Mouse (Mus musculus): ENCODE measurements around the gene Rnf224.

The Rnf224 gene

DNA sequence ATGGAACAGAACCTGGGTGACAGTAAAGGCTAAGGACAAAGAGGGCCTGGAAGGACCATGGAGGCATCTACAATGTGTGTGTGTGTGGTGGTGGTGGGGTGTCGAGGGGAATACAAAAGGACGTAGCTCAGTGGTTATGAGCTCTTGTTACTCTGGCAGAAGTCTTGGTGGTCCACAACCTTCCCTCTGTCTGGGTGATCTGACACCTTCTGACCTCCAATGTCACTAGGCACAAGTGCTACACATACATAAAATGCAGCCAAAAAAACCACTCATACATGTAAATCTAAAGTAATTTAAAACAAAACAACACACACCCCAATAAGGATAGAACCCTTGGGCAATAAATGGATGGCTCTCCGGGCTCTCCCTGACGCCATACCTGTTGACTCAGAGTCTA lies 9.2 kb downstream of the Rnf224 start:
- DNase-seq (ENCODE audit: low read depth, low spot score), result no peak

- DNase-seq (ENCODE audit: low read depth, low spot score), result no peak
Observed at GRCm38 (mm10) chr2:25226864-25227263, 9.7 kb downstream of the Rnf224 start.

GRCm38 (mm10) chr2:25225811-25226379 lies 10.7 kb downstream of the Rnf224 start:
- no peak for DNase-seq (ENCODE audit: low read depth, low spot score)

DNA sequence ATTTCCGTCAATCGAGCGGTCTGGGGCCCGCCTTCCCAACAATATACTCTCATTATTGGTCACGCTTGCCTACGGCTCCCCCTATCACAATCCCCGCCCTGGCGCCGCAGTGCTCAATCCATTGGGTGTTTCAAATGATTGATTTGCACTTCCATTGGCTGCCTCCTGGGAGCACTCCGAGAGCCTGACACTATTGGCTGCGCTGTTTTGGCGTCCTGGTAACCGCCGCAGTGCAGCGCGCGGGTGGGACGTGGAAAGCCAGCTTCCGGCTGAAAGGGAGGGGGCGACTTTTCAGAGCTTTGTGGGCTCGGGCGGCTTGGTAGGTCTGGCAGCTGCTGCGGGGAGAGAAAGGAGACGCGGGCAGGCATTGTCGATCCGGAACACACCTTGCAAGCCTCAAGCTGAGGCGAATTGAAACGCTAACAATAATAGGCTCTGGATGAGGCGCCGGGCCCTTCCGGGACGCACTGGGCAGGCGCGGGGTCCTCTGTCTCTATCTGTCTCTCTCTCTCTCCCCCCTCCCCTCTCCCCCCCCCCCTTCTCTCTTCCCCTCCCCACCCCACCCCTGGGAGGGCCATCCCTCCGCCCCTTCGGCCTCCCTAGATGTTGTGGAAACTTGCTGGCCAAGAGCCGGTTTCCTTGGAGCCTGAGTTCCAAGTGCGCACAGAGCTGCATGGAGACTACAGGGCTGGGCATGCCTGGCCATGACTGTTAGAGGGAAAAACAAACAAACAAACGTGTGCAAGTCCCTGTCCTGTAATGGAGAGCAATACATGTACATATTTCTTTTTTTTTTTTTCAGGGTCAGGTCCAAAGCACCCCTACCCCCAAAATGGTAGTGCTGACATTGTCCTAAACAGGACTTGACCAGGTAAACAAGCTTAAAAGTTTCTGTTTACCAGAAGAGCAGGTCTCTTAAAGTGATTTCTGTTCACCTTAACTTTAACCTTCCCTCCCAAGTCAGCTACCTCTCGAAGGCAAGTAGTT lies 11.5 kb downstream of the Rnf224 start:
- no peak for DNase-seq (ENCODE audit: low read depth, low spot score)

DNA sequence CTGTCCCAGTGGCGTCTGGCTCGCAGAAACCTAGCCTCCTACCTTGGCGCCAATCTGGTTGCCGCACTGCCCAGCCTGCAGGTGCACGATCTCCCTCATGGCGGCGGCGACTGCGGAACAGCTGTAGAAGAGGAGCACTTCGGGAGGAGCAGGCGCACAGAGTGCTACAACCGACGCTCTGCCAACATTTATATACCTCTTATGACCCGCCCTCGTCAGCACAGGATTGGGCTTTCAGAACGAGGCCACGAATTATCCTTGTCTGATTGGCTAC lies 12.2 kb downstream of the Rnf224 start, which contains the start of gene Tubb4b:
TSS of gene Tubb4b (minus strand) at position 211 of the 274 bp plus-strand sequence.
- DNase-seq (ENCODE audit: low read depth, low spot score), result peak; percentile 99

GRCm38 (mm10) chr2:25223681-25224491 lies 12.7 kb downstream of the Rnf224 start:
- DNase-seq (ENCODE audit: low read depth, low spot score), result no peak

DNA sequence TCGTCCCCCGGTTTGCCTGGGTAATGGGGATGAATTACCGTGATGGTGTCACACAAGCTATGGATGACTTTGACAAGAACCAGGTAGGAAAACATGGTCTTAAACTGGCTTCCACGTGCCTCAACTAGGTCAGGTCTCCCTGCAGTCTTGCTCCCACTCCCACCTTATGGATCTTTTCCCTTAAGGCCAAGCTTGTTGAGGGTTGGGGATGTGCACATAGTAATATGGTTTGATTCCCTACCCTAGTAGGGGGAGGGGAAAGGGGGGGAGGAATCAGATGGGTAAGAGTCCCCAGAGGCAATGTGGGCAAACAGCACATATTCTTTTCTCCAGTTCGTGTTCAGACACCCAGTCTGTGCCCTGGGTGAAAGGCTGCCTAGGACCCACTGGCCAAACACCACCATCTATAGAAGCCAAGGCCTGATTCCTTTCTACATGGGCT lies 15.2 kb downstream of the Rnf224 start:
- no peak for DNase-seq (ENCODE audit: low read depth, low spot score)

- no peak for DNase-seq (ENCODE audit: low read depth, low spot score)
Observed at GRCm38 (mm10) chr2:25218445-25218844, 18.1 kb downstream of the Rnf224 start, which contains the start of gene Fam166a. Gene Fam166a, plus strand, starts transcription at chr2:25218745.

DNA sequence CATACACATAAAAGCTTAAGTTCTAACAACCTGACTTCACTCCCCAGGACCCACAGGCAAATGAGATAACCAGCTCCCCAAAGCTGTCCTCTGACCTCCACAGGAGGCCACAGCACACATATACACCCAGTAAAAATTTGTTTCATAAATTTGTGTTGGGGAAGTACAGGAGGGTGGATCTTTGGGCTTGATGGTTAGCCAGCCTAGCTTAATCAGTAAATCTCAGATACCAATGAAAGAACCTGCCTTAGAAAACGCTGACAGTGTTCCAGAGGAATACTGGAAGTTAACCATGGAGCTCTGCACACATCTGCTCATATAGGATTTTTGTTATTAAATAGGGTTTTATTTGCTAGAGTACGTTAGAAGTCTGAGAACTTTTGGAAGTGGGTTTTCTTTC lies 18.9 kb downstream of the Rnf224 start:
- no peak for DNase-seq (ENCODE audit: low read depth, low spot score)

DNA sequence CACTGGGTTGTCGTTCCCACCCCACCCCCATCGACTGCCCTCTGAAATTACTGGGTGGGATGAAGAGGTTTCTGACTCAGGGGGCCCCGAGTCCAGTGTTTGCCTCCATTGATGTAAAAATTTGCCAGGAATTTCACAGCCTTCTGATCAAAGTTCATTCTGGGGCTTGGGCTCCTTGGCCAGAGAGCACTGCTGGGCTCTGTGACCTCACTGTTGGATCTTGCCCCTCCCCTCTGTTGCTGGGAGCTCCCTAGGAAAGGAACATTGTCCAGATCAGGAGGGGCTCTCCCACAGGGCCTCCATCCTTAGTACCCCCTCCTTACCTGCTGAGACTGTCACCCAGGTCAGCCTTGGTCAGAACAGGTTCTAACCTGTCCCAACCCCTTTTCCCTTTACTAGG lies 22.1 kb downstream of the Rnf224 start, which contains the start of gene Stpg3:
TSS of gene Stpg3 (minus strand) at position 194 of the 400 bp plus-strand sequence.
- no peak for DNase-seq (ENCODE audit: low read depth, low spot score)

- no peak for DNase-seq (ENCODE audit: low read depth, low spot score)
Observed at GRCm38 (mm10) chr2:25213266-25213865, 23.2 kb downstream of the Rnf224 start.

- DNase-seq (ENCODE audit: low read depth, low spot score), result peak; percentile 90
Observed at GRCm38 (mm10) chr2:25211121-25211670, 25.4 kb downstream of the Rnf224 start, which contains the start of gene Nelfb. Gene Nelfb, minus strand, starts transcription at chr2:25211489.

- DNase-seq (ENCODE audit: low read depth, low spot score), result no peak
Observed at GRCm38 (mm10) chr2:25210686-25211085, 25.9 kb downstream of the Rnf224 start.

DNA sequence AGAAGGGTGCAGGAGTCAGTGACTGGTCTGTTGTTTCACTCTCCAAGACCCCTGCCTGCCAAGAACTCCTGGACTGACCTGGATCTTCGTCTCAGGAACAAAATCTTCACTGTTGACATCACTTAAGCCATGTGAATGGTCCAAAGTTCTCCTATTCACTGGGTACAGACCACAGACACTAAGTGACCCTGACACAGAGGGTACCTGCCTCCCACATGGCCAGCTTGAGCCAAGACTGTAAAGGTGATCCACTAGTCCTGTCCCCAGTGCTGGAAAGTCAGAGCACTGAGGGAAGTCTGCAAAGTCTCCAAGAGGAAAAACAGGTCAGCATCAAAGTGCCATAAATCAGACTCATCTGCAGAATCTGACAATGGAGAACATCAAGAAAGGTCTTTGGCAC lies 29.0 kb downstream of the Rnf224 start:
- no peak for DNase-seq (ENCODE audit: low read depth, low spot score)

- no peak for DNase-seq (ENCODE audit: low read depth, low spot score)
Observed at GRCm38 (mm10) chr2:25203631-25204214, 32.9 kb downstream of the Rnf224 start.

- no peak for DNase-seq (ENCODE audit: low read depth, low spot score)
Observed at GRCm38 (mm10) chr2:25200631-25201030, 36.0 kb downstream of the Rnf224 start.

GRCm38 (mm10) chr2:25197946-25198345 lies 38.6 kb downstream of the Rnf224 start:
- no peak for DNase-seq (ENCODE audit: low read depth, low spot score)

DNA sequence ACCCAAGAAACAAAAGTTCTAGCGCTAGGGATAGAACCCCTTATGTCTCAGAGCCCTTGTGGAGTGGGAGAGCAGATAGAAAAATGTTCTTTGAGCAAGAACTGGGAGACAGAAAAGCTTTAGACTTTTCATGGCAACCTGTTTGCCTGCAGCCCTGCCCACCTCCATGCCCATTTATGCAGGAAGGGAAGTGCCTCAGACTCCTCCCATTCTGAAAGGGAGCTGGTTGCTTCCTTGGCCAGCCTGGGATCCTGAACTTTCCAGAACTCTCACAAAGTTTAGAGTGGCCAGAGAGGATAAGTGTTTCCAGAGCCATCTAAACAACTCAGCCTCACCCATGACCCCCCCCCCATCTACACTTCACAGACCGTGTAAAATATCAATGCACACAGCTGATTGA lies 39.4 kb downstream of the Rnf224 start:
- no peak for DNase-seq (ENCODE audit: low read depth, low spot score)

DNA sequence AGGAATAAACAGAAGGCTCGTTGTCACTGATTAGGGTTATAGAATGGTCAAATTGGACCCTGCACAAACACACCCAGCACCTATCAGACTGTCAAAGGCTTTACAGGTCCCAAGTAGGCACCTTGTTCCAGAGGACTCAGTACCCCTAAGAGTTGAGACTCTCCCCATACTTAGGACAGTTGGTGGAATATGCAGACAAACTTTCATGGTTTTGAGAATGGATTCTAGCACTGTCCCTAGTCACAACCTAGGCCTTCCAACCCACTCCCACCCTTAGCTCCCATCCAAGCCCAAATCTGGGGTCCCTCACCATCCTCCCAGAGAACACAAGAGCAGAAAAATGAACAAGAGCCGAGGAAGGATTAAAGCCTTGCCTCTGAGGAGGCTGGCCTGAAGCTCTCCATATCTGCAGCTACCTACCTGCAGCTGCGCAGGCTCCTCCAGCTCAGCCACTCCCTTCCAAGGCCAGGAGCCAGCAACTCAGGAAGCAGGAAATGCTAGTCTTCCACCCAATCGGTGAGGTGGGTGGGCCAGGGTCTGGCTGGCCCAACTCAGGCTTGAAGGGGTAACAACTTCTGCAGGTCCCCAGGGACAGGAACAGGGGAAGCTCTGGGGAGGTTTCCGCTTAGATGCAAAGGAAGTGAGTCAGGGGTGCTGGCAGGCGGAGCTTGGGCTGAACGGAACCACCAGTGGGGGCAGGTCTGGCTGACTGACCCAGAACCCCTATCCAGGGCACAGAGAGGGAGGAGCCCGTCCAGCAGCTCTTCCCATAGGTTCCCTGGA lies 40.2 kb downstream of the Rnf224 start, which contains the start of gene Tor4a:
TSS of gene Tor4a (minus strand) at position 715 of the 783 bp plus-strand sequence.
- DNase-seq (ENCODE audit: low read depth, low spot score), result peak; percentile 88

Data from CD4-positive helper T cell, adult 2 months (primary cell).